Mouse (Mus musculus): ENCODE data around the gene C530008M17Rik. TPM values are rescaled to one million over a fixed set of nuclear protein-coding genes. Genes with fewer than 3 reads are reported as not detected.
A peak's percentile ranks its signal among the peaks of the same experiment; 100 is the strongest.

Gene C530008M17Rik
- polyA plus RNA-seq, 1 experiment, result 122 TPM

- DNase-seq (ENCODE audit: low read depth), result peak; percentile 93
Measured at GRCm38 (mm10) chr5:76815035-76815434, 158.7 kb downstream of the C530008M17Rik start.

GRCm38 (mm10) chr5:76815786-76816455 is 159.6 kb downstream of the C530008M17Rik start:
- peak; percentile 78 for DNase-seq (ENCODE audit: low read depth)
- TF ChIP-seq POLR2A (IDR thresholded peaks at IDR 0.05; ENCODE audit: borderline replicate concordance, extremely low read depth, insufficient read depth, insufficient read length, poor library complexity, severe bottlenecking) (no peak), CTCF (IDR thresholded peaks at IDR 0.05; ENCODE audit: borderline replicate concordance, extremely low read depth, insufficient read depth, insufficient read length) (no peak)

More at GRCm38 (mm10) chr5:76815035-76815434, 158.7 kb downstream of the C530008M17Rik start:
- TF ChIP-seq POLR2A (IDR thresholded peaks at IDR 0.05; ENCODE audit: borderline replicate concordance, extremely low read depth, insufficient read depth, insufficient read length, poor library complexity, severe bottlenecking) (no peak), CTCF (IDR thresholded peaks at IDR 0.05; ENCODE audit: borderline replicate concordance, extremely low read depth, insufficient read depth, insufficient read length) (no peak)

GRCm38 (mm10) chr5:76816748-76817147 is 160.4 kb downstream of the C530008M17Rik start:
- DNase-seq (ENCODE audit: low read depth), result no peak

GRCm38 (mm10) chr5:76817678-76818077 is 161.4 kb downstream of the C530008M17Rik start:
- no peak for DNase-seq (ENCODE audit: low read depth)
- no peak for TF ChIP-seq CTCF (IDR thresholded peaks at IDR 0.05; ENCODE audit: borderline replicate concordance, extremely low read depth, insufficient read depth, insufficient read length)
- TF ChIP-seq POLR2A (IDR thresholded peaks at IDR 0.05; ENCODE audit: borderline replicate concordance, extremely low read depth, insufficient read depth, insufficient read length, poor library complexity, severe bottlenecking), result no peak

More at GRCm38 (mm10) chr5:76816748-76817147, 160.4 kb downstream of the C530008M17Rik start:
- TF ChIP-seq CTCF (IDR thresholded peaks at IDR 0.05; ENCODE audit: borderline replicate concordance, extremely low read depth, insufficient read depth, insufficient read length) (no peak), POLR2A (IDR thresholded peaks at IDR 0.05; ENCODE audit: borderline replicate concordance, extremely low read depth, insufficient read depth, insufficient read length, poor library complexity, severe bottlenecking) (no peak)

- no peak for DNase-seq (ENCODE audit: low read depth)
- no peak for TF ChIP-seq CTCF (IDR thresholded peaks at IDR 0.05; ENCODE audit: borderline replicate concordance, extremely low read depth, insufficient read depth, insufficient read length)
- TF ChIP-seq POLR2A (IDR thresholded peaks at IDR 0.05; ENCODE audit: borderline replicate concordance, extremely low read depth, insufficient read depth, insufficient read length, poor library complexity, severe bottlenecking), result no peak
Measured at GRCm38 (mm10) chr5:76818807-76819206, 162.5 kb downstream of the C530008M17Rik start.

GRCm38 (mm10) chr5:76822097-76822496 is 165.8 kb downstream of the C530008M17Rik start:
- TF ChIP-seq CTCF (IDR thresholded peaks at IDR 0.05; ENCODE audit: borderline replicate concordance, extremely low read depth, insufficient read depth, insufficient read length), result no peak
- no peak for DNase-seq (ENCODE audit: low read depth)

- peak; percentile 93 for DNase-seq (ENCODE audit: low read depth)
- TF ChIP-seq POLR2A (IDR thresholded peaks at IDR 0.05; ENCODE audit: borderline replicate concordance, extremely low read depth, insufficient read depth, insufficient read length, poor library complexity, severe bottlenecking) (no peak), CTCF (IDR thresholded peaks at IDR 0.05; ENCODE audit: borderline replicate concordance, extremely low read depth, insufficient read depth, insufficient read length) (no peak)
Measured at GRCm38 (mm10) chr5:76828527-76829240, 172.4 kb downstream of the C530008M17Rik start.

GRCm38 (mm10) chr5:76832529-76833210 is 176.4 kb downstream of the C530008M17Rik start:
- DNase-seq (ENCODE audit: low read depth), result peak; percentile 62
- no peak for TF ChIP-seq CTCF (IDR thresholded peaks at IDR 0.05; ENCODE audit: borderline replicate concordance, extremely low read depth, insufficient read depth, insufficient read length)
- no peak for TF ChIP-seq POLR2A (IDR thresholded peaks at IDR 0.05; ENCODE audit: borderline replicate concordance, extremely low read depth, insufficient read depth, insufficient read length, poor library complexity, severe bottlenecking)

GRCm38 (mm10) chr5:76837018-76837417 is 180.7 kb downstream of the C530008M17Rik start:
- TF ChIP-seq POLR2A (IDR thresholded peaks at IDR 0.05; ENCODE audit: borderline replicate concordance, extremely low read depth, insufficient read depth, insufficient read length, poor library complexity, severe bottlenecking) (no peak), CTCF (IDR thresholded peaks at IDR 0.05; ENCODE audit: borderline replicate concordance, extremely low read depth, insufficient read depth, insufficient read length) (no peak)
- peak; percentile 67 for DNase-seq (ENCODE audit: low read depth)

GRCm38 (mm10) chr5:76839786-76840185 is 183.5 kb downstream of the C530008M17Rik start:
- TF ChIP-seq POLR2A (IDR thresholded peaks at IDR 0.05; ENCODE audit: borderline replicate concordance, extremely low read depth, insufficient read depth, insufficient read length, poor library complexity, severe bottlenecking) (no peak), CTCF (IDR thresholded peaks at IDR 0.05; ENCODE audit: borderline replicate concordance, extremely low read depth, insufficient read depth, insufficient read length) (no peak)
- DNase-seq (ENCODE audit: low read depth), result no peak

GRCm38 (mm10) chr5:76841859-76842258 is 185.5 kb downstream of the C530008M17Rik start:
- TF ChIP-seq POLR2A (IDR thresholded peaks at IDR 0.05; ENCODE audit: borderline replicate concordance, extremely low read depth, insufficient read depth, insufficient read length, poor library complexity, severe bottlenecking) (no peak), CTCF (IDR thresholded peaks at IDR 0.05; ENCODE audit: borderline replicate concordance, extremely low read depth, insufficient read depth, insufficient read length) (no peak)
- DNase-seq (ENCODE audit: low read depth), result no peak
